Mouse (Mus musculus) intestine, postnatal 0 days (tissue): Measurements from ENCODE around the gene Fli1. TPM values are rescaled to one million over a fixed set of nuclear protein-coding genes. Genes with fewer than 3 reads are reported as not detected.

ENCODE experiments used
- ATAC-seq: fragments of 200-750 bp; cut with Nextera tagmentation; 2 replicates; pipeline ENCODE4 v1.8.0; 2017; ENCODE audit warnings: mild to moderate bottlenecking, moderate TSS enrichment, moderate library complexity
- H3K27ac ChIP-seq: fragments of 300-500 bp; sonication (generic); 2 replicates; pipeline ENCODE4 v1.5.1; 2014; ENCODE audit warnings: mild to moderate bottlenecking, low read depth, low read length, moderate library complexity
- H3K27me3 ChIP-seq: fragments of 300-500 bp; sonication (generic); replicated peaks from 2 replicates; pipeline ENCODE4 v1.6.1; 2014; ENCODE audit warnings: low read length, mixed read lengths; ENCODE audit not compliant: control insufficient read depth, insufficient read depth
- H3K36me3 ChIP-seq: fragments of 300-500 bp; sonication (generic); 2 replicates; pipeline ENCODE4 v1.6.1; 2014; ENCODE audit warnings: mild to moderate bottlenecking, moderate library complexity; ENCODE audit not compliant: control insufficient read depth, insufficient read depth
- H3K4me1 ChIP-seq: fragments of 300-500 bp; sonication (generic); replicated peaks from 2 replicates; pipeline ENCODE4 v1.6.1; 2014; ENCODE audit warnings: antibody characterized with exemption, low read length, mixed read lengths; ENCODE audit not compliant: control insufficient read depth, insufficient read depth
- H3K4me2 ChIP-seq: fragments of 300-500 bp; sonication (generic); replicated peaks from 2 replicates; pipeline ENCODE4 v1.6.1; 2014; ENCODE audit warnings: low read depth, mild to moderate bottlenecking, moderate library complexity
- H3K4me3 ChIP-seq: fragments of 300-500 bp; sonication (generic); 2 replicates; pipeline ENCODE4 v1.5.1; 2014; ENCODE audit warnings: low read depth, low read length
- H3K9ac ChIP-seq: fragments of 300-500 bp; sonication (generic); 2 replicates; pipeline ENCODE4 v1.6.1; 2014; ENCODE audit warnings: mild to moderate bottlenecking, low read depth, low read length
- H3K9me3 ChIP-seq: fragments of 300-500 bp; sonication (generic); 2 replicates; pipeline ENCODE4 v1.6.1; 2016; ENCODE audit warnings: mixed run types; ENCODE audit not compliant: control insufficient read depth
- CTCF ChIP-seq: sonication (generic); IDR thresholded peaks from 2 replicates; pipeline ENCODE4 v1.5.1; 2016; ENCODE audit warnings: low read depth, mild to moderate bottlenecking, control low read depth, antibody characterized with exemption, moderate library complexity
- WGBS: fragments of 180-500 bp; shearing (Covaris S2); extraction: QIAGEN DNeasy Blood & Tissue Kit; methylation state at CpG from one replicate; pipeline ENCODE4 v1.1.7; 2014; 5-methylcytosine and 5-hydroxymethylcytosine counted together
- polyA plus RNA-seq: library from polyadenylated mRNA; unstranded; fragments of >200 nt; fragmentation: Nextera tagmentation; extraction: Ambion mirVana; gene quantifications from 2 replicates; pipeline ENCODE4 v1.2.1, GENCODE M21; 2015

The Fli1 gene
- polyA plus RNA-seq, 1 experiment from 2014 or later = 6.0 TPM

- ATAC-seq = no peak
- Histone ChIP-seq H3K27me3 (no peaks in the 10 kb centered on the region), H3K4me1 (no peaks in the 10 kb centered on the region), H3K9ac (no peak overlapping the region), H3K27ac (no peak overlapping the region), H3K36me3 (no peaks in the 10 kb centered on the region), H3K4me3 (no peak overlapping the region), H3K9me3 (no peaks in the 10 kb centered on the region), H3K4me2 (no peak overlapping the region)
- no peak for TF ChIP-seq CTCF
- WGBS = 86% methylated on average over 5 of the region's 5 CpGs
Measured at GRCm38 (mm10) chr9:32487823-32488222, 54.8 kb downstream of the Fli1 start.

- Histone ChIP-seq H3K9me3 (no peaks in the 10 kb centered on the region), H3K9ac (no peak overlapping the region), H3K36me3 (no peaks in the 10 kb centered on the region), H3K27ac (no peak overlapping the region), H3K4me2 (no peak overlapping the region), H3K4me1 (no peaks in the 10 kb centered on the region), H3K27me3 (no peaks in the 10 kb centered on the region), H3K4me3 (no peak overlapping the region)
- no peak for TF ChIP-seq CTCF
- 76% methylated on average over 4 of the region's 4 CpGs for WGBS
- ATAC-seq = no peak
Measured at GRCm38 (mm10) chr9:32487401-32487800, 55.3 kb downstream of the Fli1 start.

GRCm38 (mm10) chr9:32480418-32480817 lies 62.2 kb downstream of the Fli1 start:
- Histone ChIP-seq H3K4me3 (no peak overlapping the region), H3K36me3 (0 out of 2 replicates have a peak, but pooled peaks cover 5% of the 10 kb centered on the region), H3K9ac (no peak overlapping the region), H3K4me2 (no peak overlapping the region), H3K27me3 (no peaks in the 10 kb centered on the region), H3K9me3 (no peaks in the 10 kb centered on the region), H3K27ac (no peak overlapping the region), H3K4me1 (no peaks in the 10 kb centered on the region)
- no peak for ATAC-seq
- 84% methylated on average over 5 of the region's 5 CpGs for WGBS
- no peak for TF ChIP-seq CTCF

GRCm38 (mm10) chr9:32478799-32479198 lies 63.9 kb downstream of the Fli1 start:
- Histone ChIP-seq H3K36me3 (0 out of 2 replicates have a peak, but pooled peaks cover 6% of the 10 kb centered on the region), H3K27ac (no peak overlapping the region), H3K4me3 (no peak overlapping the region), H3K9me3 (no peaks in the 10 kb centered on the region), H3K4me1 (no peaks in the 10 kb centered on the region), H3K9ac (no peak overlapping the region), H3K4me2 (no peak overlapping the region), H3K27me3 (no peaks in the 10 kb centered on the region)
- ATAC-seq = no peak
- WGBS = 65% methylated on average over 3 of the region's 3 CpGs
- no peak for TF ChIP-seq CTCF

GRCm38 (mm10) chr9:32478087-32478486 lies 64.6 kb downstream of the Fli1 start:
- H3K27ac ChIP-seq = no peak overlapping the region
- H3K4me2 ChIP-seq = no peak overlapping the region
- WGBS = 19% methylated on average over 2 of the region's 2 CpGs
- H3K4me1 ChIP-seq = no peaks in the 10 kb centered on the region
- H3K4me3 ChIP-seq = no peak overlapping the region
- H3K9me3 ChIP-seq = no peaks in the 10 kb centered on the region
- no peaks in the 10 kb centered on the region for H3K27me3 ChIP-seq
- no peak for ATAC-seq
- TF ChIP-seq CTCF = no peak
- 0 out of 2 replicates have a peak, but pooled peaks cover 8% of the 10 kb centered on the region for H3K36me3 ChIP-seq
- H3K9ac ChIP-seq = no peak overlapping the region

- Histone ChIP-seq H3K4me2 (no peak overlapping the region), H3K9me3 (no peaks in the 10 kb centered on the region), H3K27me3 (no peaks in the 10 kb centered on the region), H3K4me3 (no peak overlapping the region), H3K27ac (no peak overlapping the region), H3K36me3 (0 out of 2 replicates have a peak, but pooled peaks cover 8% of the 10 kb centered on the region), H3K4me1 (no peaks in the 10 kb centered on the region), H3K9ac (no peak overlapping the region)
- ATAC-seq = no peak
- TF ChIP-seq CTCF = no peak
- WGBS = 83% methylated on average over 10 of the region's 10 CpGs
Measured at GRCm38 (mm10) chr9:32476604-32477003, 66.1 kb downstream of the Fli1 start.
